ENCODE assay signal across 9 mouse cellular contexts in genomic region chr6:55108358-55108757, GRCm38 (mm10). TPM values are rescaled to one million over a fixed set of nuclear protein-coding genes. Genes with fewer than 3 reads are reported as not detected.
DNase-seq lines count a peak whose midpoint lies in the region; ATAC-seq and TF ChIP-seq lines count a peak whose summit lies in the region.
"Had no signal": no experiment of that assay in that cellular context is flagged by ENCODE, and none has a peak within 500 bp of the region (broad histone marks: within the 10 kb centered on the region; RNA-seq: fewer than 3 reads in every experiment).

No protein-coding gene starts in this region.

- H3K79me2 ChIP-seq in liver, adult 2 months (ENCODE audit: control insufficient read depth, insufficient read depth, low read length) = no peaks in the 10 kb centered on the region

- H3K9me3 ChIP-seq in midbrain, embryonic 13.5 days = no peaks in the 10 kb centered on the region
- H3K9me3 ChIP-seq: lung, embryonic 15.5 days had no signal

- peak; percentile 57 to 75 for DNase-seq in heart, postnatal 10 days
- DNase-seq in heart, postnatal 25 days (ENCODE audit: low spot score) = no peak
- DNase-seq in ES-CJ7 (ENCODE audit: low read depth, low spot score) = peak; percentile 72
- DNase-seq in embryo, embryonic 11 days = peak; percentile 86
- peak; percentile 53 for DNase-seq in liver, adult 2 months (ENCODE audit: extremely low read depth, low read depth, low spot score)
- no peak for DNase-seq in cerebellum, adult 11-12 months
- DNase-seq in cerebellum, adult 2 months = no peak

- H3K27me3 ChIP-seq in liver, adult 2 months (ENCODE audit: control insufficient read depth, insufficient read depth, low read length) = no peaks in the 10 kb centered on the region
- no peaks in the 10 kb centered on the region for H3K27me3 ChIP-seq in cerebellum, adult 2 months (ENCODE audit: control insufficient read depth, insufficient read depth, low read length)
- H3K27me3 ChIP-seq in midbrain, embryonic 13.5 days = peaks cover 6% of the 10 kb centered on the region; the same call in 1 of the 2 replicates

- TF ChIP-seq CTCF in liver, adult 2 months (IDR thresholded peaks at IDR 0.05; ENCODE audit: low read depth, low read length) = no peak
- TF ChIP-seq CTCF in cerebellum, adult 2 months (IDR thresholded peaks at IDR 0.05; ENCODE audit: borderline replicate concordance, insufficient read depth, low read depth, low read length) = no peak

- no peaks in the 10 kb centered on the region for H3K36me3 ChIP-seq in liver, adult 2 months (ENCODE audit: control insufficient read depth, insufficient read depth, low read length)
- no peaks in the 10 kb centered on the region for H3K36me3 ChIP-seq in midbrain, embryonic 13.5 days
- H3K36me3 ChIP-seq: lung, embryonic 15.5 days had no signal

- no peak overlapping the region for H3K4me2 ChIP-seq in midbrain, embryonic 13.5 days (replicated peaks)
- H3K4me2 ChIP-seq: lung, embryonic 15.5 days had no signal

- no peak overlapping the region for H3K9ac ChIP-seq in liver, adult 2 months (ENCODE audit: low read depth, low read length)
- H3K9ac ChIP-seq in midbrain, embryonic 13.5 days (replicated peaks) = no peak overlapping the region
- H3K9ac ChIP-seq: lung, embryonic 15.5 days had no signal

- 12% methylated on average over 7 of the region's 7 CpGs for WGBS in liver, adult 2 months
- 30% methylated on average over 7 of the region's 7 CpGs for WGBS in cerebellum, adult 2 months
- 23% methylated on average over 7 of the region's 7 CpGs for WGBS in midbrain, embryonic 13.5 days

- ATAC-seq in midbrain, embryonic 13.5 days = no peak

- intact Hi-C loops in heart, postnatal 10 days (cut with DNase I) = no loop called here
- intact Hi-C loops in heart, postnatal 25 days (cut with DNase I) = no loop called here

- H3K4me3 ChIP-seq in liver, adult 2 months (ENCODE audit: insufficient read depth, low read depth, low read length) = no peak overlapping the region
- no peak overlapping the region for H3K4me3 ChIP-seq in cerebellum, adult 2 months (replicated peaks; ENCODE audit: insufficient read depth, low read depth, low read length)
- no peak overlapping the region for H3K4me3 ChIP-seq in midbrain, embryonic 13.5 days (replicated peaks)
- H3K4me3 ChIP-seq: lung, embryonic 15.5 days had no signal

- no peaks in the 10 kb centered on the region for H3K4me1 ChIP-seq in liver, adult 2 months (ENCODE audit: control insufficient read depth, insufficient read depth, low read length)
- H3K4me1 ChIP-seq in cerebellum, adult 2 months (ENCODE audit: control insufficient read depth, insufficient read depth, low read length) = no peaks in the 10 kb centered on the region
- no peaks in the 10 kb centered on the region for H3K4me1 ChIP-seq in midbrain, embryonic 13.5 days (replicated peaks)
- H3K4me1 ChIP-seq: lung, embryonic 15.5 days had no signal

- H3K27ac ChIP-seq in liver, adult 2 months (replicated peaks; ENCODE audit: insufficient read depth, low read depth, low read length) = no peak overlapping the region
- H3K27ac ChIP-seq in cerebellum, adult 2 months (ENCODE audit: insufficient read depth, low read length) = no peak overlapping the region
- H3K27ac ChIP-seq in midbrain, embryonic 13.5 days = no peak overlapping the region
- H3K27ac ChIP-seq: lung, embryonic 15.5 days had no signal

- no peak for TF ChIP-seq POLR2A in liver, adult 2 months (IDR thresholded peaks at IDR 0.05; ENCODE audit: extremely low read depth, insufficient read depth, low read length)
- TF ChIP-seq POLR2A in cerebellum, adult 2 months (IDR thresholded peaks at IDR 0.05; ENCODE audit: borderline replicate concordance, insufficient read depth, low read length) = no peak

RNA-seq across cellular contexts. Expression of gene Crhr2, which starts 24.5 kb away (rescaled TPM):
- 10 to 100 TPM in 1 of 2 experiments, 1 to 10 TPM in 1; 7.9 to 11.5 TPM for total RNA-seq in heart, postnatal 10 days (2021)
- 10 to 100 TPM; 20.3 to 20.5 TPM for total RNA-seq in heart, postnatal 25 days (2021)
- 0.09 and 0.13 TPM in 2 replicates for total RNA-seq in liver, adult 2 months (2014; rRNA removed)
- polyA plus RNA-seq in liver, adult 2 months (2012; rRNA removed) = 0.64 and 1.2 TPM in 2 replicates
- polyA plus RNA-seq in cerebellum, adult 2 months (2012; rRNA removed) = 1.6 and 1.8 TPM in 2 replicates
- polyA plus RNA-seq in midbrain, embryonic 13.5 days (2015; fragmentation: Nextera tagmentation; extraction: Ambion mirVana) = 0.28 and 0.61 TPM in 2 replicates

Comparison
In these comparisons a context has a peak if more than half of its experiments do, and no peak if none do; other contexts are left out.
1. DNase-seq: peak in heart, postnatal 10 days (2 of 2), ES-CJ7 (single experiment), embryo, embryonic 11 days (single experiment) and liver, adult 2 months (single experiment); none in heart, postnatal 25 days (single experiment), cerebellum, adult 11-12 months (single experiment) and cerebellum, adult 2 months (0 of 2).